Mouse (Mus musculus) testis, adult 2 months (tissue): ENCODE measurements around the gene Fanca.

Source experiments
- CTCF ChIP-seq: fragments of 200-500 bp; IDR thresholded peaks from 2 replicates; pipeline ENCODE4 v1.5.1; 2012; ENCODE audit warnings: low read depth, mild to moderate bottlenecking, inconsistent platforms, low read length, moderate library complexity; ENCODE audit not compliant: control insufficient read depth, insufficient read depth, insufficient replicate concordance
- POLR2A ChIP-seq: fragments of 200-500 bp; IDR thresholded peaks from 2 replicates; pipeline ENCODE4 v1.6.1; 2012; ENCODE audit warnings: low read depth, mild to moderate bottlenecking, inconsistent platforms, low read length, moderate library complexity; ENCODE audit not compliant: control insufficient read depth

DNA sequence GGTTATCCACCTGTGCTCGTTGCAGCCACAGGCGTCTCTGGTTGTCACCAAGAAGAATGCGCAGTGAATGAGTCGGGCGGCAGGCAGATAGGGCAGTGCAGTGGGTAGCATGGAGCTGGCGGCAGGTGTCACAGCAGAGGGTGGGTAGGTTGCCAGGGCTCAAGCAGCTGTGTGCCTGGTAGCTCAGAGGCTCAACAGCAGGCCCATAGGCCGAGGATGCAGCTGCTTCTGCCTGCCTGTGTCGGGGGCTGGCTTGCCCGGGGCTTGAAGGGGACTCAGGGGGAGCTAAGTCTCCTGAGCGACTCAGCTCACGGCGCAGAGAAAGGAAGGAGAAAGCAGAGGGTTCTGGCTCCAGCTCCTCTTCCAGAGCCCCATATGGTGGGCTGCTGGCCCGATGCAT lies 85.1 kb downstream of the Fanca start:
- TF ChIP-seq POLR2A (no peak; the same call in 1 of the 2 replicates), CTCF (no peak)
